Mouse (Mus musculus) thymus, postnatal 0 days (tissue): ENCODE measurements around the gene Ttc14. TPM values are rescaled to one million over a fixed set of nuclear protein-coding genes. Genes with fewer than 3 reads are reported as not detected.
A peak's percentile ranks its signal among the peaks of the same experiment; 100 is the strongest.

ENCODE experiments used
- DNase-seq: peaks from one replicate; pipeline ENCODE4 v3.0.0-alpha.2; 2015; ENCODE audit warnings: low spot score
- polyA plus RNA-seq: library from polyadenylated mRNA; unstranded; fragments of >200 nt; fragmentation: Nextera tagmentation; extraction: Ambion mirVana; gene quantifications from 2 replicates; pipeline ENCODE4 v1.2.1, GENCODE M21; 2015

Gene Ttc14
- 85.9 and 105 TPM in 2 replicates for polyA plus RNA-seq

DNA sequence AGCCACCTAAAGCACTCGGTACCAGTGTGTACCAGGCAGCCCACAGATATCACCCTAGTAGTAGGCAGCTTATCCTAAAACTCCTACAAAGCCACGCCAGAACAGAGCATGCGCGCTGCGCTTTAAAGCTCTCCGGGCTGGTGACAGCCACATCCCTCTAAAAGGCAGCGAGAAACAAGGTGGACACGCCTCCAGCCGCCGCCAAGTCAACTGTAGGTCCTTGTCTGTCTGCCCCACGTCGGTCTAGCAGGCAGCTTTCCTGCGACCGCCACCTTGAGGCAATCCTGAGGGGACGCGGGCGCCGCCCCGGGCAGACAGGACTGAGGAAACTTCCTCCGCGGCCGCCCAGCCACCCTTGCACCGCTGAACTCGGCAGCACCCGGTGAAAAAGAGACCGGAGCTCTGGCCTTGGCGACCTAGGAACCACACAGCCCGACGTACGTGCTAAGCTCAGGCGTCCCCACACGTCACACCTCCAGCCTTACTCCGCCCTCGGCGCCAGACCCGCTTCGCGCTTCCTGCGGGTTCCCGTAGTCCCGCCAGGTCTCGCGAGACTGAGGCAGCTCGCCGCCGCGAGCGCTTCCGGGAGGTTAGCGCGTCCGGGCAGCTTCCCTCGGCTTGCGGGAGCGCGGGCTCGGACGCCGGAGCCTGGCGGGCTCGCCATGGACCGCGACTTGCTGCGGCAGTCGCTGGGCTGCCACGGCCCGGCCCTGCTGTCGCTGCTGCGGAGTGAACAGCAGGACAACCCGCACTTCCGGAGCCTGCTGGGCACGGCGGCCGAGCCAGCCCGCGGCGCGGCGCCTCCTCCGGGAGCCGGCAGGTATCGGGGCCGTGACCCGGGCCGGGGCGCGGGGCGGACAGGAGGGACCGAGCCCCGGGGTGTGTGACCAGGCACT, at the start of gene Ttc14:
Gene Ttc14 (plus strand): TSS at position 216 of the 896 bp plus-strand sequence.
- DNase-seq = peak; percentile 98

DNA sequence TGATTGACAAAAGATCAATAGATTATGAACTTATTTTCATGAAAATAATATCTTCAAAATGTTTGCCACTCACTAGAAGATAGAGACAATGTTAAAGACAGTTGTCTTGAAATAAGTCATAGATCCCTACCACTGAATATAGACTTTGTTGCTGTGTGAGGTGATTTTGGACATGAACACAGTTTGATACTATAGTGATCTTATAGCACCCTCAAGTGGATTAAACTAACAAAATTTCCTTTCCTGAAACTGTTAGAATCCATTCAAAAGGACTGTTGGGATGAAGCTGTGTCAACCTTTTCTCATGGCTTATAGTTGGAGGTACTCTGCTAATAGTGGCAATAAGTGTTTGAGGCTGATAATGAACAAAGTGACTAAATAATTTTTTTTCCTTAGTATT, 8.7 kb upstream of the Ttc14 start:
- DNase-seq = no peak

DNA sequence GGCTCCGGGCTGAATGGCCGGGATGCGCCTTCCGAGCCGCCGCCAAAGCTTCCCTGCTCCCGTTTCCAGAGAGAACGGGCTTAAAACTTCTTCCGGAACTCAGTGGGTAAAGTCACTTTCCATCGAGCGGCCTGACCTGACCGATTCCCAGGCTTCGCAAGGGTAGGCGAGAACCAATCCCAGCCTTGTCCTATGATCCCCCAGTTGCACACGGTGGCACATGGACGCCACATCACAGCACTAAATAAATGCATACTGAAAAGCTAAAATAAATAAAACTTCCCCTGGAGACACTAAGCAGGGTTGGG, 835 bp downstream of the Ttc14 start:
- no peak for DNase-seq

DNA sequence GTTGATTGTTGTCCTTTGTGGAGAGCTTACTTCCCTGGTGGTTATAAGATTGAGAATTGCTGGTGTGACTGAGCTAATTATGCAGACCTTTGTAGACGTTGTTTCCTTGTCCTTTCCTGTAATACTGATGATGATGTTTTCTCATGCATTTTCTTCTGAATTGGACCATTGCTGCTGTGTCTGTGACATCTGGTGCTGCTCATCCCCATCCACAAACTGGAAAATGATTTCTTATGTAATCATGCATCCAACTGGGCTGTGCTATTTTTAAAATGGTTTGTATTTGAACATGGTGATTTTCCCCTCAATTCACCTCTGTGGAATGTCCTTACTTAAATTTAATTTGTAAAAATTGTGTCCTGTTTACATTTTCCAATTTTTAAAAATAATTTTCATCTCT, 7.5 kb downstream of the Ttc14 start:
- no peak for DNase-seq

DNA sequence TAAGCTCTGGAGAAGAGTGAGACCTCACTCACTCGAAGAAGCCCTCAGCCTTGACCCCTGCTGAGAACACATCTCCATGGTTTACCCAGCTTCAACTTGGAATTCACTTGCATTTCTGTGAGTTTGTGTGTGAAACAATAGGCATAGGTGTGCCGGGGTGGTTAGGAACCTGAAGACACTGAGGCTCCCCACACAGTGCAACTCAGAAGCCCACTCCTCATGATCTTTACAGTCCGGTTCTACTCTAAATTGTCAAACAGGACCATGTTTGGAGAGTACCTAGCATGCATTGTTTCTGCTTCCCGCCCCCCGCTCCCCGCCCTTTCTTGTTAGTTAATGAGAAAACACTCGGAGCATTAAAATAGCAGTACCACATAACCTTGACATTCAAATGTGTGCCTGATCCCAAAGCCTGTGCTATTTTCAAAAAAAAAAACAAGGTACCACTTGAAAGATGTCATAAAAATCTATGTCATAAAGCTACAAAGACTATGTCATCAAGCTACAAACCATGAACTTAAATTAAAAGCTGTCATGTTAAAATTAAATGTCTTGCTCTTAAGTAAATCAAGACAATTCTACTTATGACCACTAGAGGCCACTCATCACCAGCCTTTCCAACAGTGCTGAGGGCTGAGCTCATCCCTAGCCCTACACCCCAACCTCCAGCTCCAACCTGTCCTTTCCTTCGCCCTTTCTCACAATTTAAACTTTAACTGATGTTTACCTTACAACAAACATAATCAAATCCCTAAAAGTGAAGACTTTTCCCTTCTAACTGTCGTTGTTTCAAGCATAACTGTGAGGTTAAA, 24.7 kb downstream of the Ttc14 start:
- DNase-seq = peak; percentile 48

DNA sequence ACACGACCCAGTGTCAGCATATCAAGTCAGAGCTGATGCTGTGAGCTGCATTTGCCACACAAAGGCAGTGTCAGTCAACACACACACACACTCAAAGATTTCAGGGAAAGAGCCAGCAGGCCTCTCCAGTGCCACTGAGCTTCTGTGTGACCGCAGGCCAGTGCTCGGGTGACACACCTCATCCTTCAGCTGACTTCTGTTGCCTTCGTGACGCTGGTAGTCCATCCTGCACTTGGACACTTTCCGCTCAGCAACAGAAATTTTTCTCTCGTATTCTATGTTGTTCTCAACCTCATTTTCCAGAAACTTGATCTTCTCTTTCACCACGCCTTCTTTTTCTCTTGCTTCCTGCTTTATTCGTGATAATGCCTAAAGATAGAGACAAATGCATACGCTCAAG, 32.7 kb downstream of the Ttc14 start:
- no peak for DNase-seq

DNA sequence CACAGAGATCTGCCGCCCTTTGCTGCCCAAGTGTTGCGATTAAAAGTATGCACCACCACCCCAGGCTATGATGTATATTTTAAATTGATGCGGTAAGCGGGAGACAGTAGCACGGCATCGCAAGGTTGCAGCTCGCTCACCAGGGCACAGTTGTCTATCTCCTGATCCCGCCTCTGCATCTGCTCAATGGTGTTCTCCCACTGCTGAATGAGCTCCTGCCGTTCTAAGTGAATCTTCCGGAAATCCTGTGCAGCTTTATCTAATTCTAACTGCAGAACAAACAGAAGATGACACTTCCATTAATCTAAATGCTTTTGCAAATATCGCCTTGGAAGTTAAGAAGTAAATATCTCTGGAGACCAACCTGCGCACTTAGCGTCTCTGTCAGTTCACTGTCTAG, 36.9 kb downstream of the Ttc14 start:
- no peak for DNase-seq

DNA sequence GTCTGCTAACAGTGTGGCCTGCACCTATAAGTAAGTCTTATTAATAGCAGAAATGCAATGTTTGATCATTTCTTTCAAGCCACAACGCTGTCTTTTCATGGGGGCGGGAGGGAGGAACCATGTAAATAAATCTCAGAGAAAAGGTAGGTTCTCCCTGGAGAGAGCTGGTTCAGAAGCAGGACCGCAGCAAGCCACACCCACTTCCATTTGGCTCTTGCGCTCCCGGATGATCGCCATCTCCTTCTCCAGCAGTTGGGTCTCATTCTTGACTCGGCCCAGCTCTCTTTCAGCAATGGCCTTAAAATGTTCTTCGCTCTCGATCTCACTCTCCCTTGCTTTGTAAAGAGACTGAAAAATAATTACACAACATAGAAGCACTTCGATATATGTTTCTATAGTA, 39.2 kb downstream of the Ttc14 start:
- no peak for DNase-seq

DNA sequence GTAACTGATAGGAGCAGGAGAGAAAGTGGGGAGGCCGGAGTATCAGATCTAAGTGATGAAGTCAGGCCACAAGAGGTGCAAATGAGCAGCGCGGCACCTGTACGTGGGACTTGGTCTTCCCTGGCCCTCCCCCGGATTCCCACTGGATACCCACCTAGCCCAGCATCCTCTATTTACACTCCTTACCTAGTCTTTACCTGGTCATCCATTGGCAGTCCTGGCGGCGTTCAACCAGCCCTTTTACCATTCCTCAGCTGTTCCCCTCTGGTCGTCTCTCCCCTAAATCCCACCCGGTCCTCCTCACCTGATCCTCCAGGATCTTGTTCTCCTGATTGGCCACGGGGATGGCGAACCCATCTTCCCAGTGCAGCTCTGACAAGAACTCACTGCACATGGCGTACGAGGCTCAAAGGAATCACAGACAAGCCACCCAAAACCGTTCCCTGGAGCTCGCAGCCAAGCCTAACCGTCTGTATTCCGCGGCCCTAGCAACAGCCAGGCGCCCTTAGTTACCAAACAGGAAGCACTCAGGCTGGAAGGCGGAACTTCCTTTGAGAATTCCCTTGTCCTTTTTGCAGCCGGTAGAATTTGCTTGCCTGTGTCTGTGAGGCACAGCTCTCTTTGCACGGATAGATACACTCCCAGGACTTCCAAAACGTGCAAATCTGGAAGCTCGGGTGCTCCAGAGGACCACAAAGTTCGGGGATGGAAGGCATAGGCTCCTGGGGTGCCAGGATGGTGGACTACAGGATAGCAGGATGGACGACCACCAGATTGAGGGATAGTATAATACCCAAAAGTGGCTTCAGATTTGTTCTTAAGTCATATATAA, 44.4 kb downstream of the Ttc14 start, which contains the start of gene Ccdc39:
Gene Ccdc39 (minus strand): TSS at position 510 of the 832 bp plus-strand sequence.
- peak; percentile 51 for DNase-seq

DNA sequence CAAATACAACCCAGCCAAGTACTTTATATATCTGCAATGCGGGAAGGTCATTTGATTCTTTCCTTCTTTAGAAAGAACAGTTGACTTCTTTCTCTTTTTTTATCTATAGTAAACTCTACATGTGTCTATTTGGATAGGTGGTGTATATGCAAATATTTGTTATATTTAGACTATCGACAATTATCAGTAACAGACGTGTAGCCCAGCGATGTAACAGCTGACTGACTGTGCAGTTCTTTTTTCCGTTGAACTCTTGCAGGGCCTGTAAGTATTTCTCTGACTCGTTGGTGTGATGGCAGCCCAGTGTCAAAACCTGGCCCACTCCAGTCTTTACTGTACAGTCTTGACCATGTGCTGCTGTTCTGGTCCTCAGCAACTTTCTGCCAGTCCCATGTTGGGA, 47.0 kb downstream of the Ttc14 start:
- no peak for DNase-seq

DNA sequence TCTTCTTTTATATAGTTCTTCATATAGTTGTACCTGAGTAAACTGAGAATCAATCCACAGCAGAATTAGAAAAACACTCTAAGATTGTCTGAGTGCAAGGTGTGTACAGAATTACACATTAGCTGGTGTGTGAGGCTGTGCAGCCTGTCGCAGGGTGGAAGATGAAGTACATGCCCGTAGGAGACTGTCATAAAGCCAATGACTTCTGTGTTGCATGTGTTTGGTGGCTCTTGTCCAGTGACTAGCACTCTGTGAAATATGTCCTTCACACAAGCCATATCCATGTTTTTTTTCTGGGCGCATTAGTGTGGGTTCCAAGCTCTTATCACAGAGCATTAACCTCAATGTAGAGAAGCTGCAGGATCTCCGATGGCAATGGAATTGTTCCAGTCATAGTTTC, 51.2 kb downstream of the Ttc14 start:
- DNase-seq = no peak

DNA sequence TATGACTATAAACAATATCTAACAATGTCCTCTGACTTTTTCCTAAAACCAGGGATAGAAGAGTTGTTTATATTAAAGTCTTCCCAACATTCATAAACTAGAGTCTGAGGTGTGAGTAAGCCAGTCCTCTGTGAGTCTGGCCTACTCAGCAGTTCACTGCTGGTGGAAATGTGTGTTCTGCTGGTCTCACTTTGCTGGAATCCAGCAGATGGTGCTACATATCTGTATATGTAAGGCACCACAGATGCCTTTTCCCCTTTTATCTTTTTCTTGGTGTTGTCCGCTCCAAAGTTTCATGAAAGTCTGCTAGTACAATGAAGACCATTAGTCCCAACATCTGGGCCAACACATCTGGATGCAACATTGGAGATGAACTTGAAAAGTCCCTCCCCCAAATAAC, 53.4 kb downstream of the Ttc14 start:
- no peak for DNase-seq

DNA sequence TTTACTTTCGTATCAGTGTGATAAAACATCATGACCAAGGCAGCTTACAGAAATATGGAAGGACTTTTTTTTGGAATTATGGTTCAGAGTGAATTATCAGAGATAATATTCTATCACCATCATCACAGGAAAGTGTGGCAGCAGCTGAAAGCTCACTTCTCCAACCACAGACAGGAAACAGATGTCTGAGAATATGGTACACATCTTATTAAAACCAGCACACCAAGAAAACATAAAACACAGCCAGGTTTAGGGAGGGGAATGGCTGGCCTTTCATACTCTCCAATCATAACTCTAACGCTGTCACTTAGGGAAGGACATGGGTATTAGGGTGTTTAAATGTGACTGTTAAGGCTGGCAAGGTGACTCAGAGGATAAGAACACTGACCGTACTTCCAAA, 59.3 kb downstream of the Ttc14 start:
- no peak for DNase-seq

DNA sequence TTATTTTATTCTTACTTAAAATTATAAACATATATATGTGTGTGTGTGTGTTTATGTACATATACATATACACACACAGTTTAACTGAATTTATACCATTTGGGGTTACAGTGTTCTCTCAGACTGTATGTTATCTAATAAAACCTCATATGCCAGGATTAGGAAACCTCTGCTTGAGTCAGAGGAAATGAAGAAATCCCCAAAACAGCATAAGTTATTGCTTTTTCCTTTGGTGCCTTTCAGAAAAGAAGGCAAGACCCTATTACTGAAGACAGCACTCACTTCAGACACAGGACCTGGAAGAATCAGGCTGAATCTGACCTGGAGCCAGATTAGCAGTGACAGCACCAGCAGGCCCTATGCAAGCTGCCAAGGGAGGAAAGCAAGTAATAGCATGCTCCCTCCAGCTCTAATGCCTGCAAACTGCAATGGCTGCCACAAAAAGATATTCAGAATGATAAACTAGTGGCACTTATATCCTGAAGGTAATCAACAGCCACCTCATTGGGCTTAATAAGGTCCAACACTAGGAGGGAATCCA, 64.4 kb downstream of the Ttc14 start:
- no peak for DNase-seq

Other genes with a start within 250 kb of the Ttc14 start
- 0.40 and 0.55 TPM in 2 replicates for gene Ccdc39, start 44.5 kb downstream of the Ttc14 start, polyA plus RNA-seq
- gene Fxr1, start 220.1 kb downstream of the Ttc14 start, polyA plus RNA-seq = 49.8 and 50.8 TPM in 2 replicates